Mouse (Mus musculus): ENCODE results near the gene Socs7.

GRCm38 (mm10) chr11:97372159-97372864, 10.0 kb downstream of the Socs7 start:
- TF ChIP-seq CTCF (IDR thresholded peaks at IDR 0.05; ENCODE audit: low read depth, low read length) (no peak), POLR2A (IDR thresholded peaks at IDR 0.05; ENCODE audit: extremely low read depth, insufficient read depth, low read length) (no peak)

Measured in liver, adult 2 months (tissue).